Mouse (Mus musculus) cerebral cortex, adult 2 months (tissue): ENCODE results near the gene AU040320.

Experiments used
- WGBS: fragments of 180-500 bp; shearing (Covaris S2); methylation state at CpG from one replicate; pipeline ENCODE4 v1.1.7; 2018; 5-methylcytosine and 5-hydroxymethylcytosine counted together

The AU040320 gene

GRCm38 (mm10) chr4:126750046-126750683 is 3.2 kb upstream of the AU040320 start:
- 19% methylated on average over 26 of the region's 26 CpGs for WGBS

GRCm38 (mm10) chr4:126750863-126751555 is 2.3 kb upstream of the AU040320 start:
- WGBS = 50% methylated on average over 8 of the region's 8 CpGs

- 39% methylated on average over 10 of the region's 10 CpGs for WGBS
Measured at GRCm38 (mm10) chr4:126751556-126752023, 1.8 kb upstream of the AU040320 start.

- WGBS = 3% methylated on average over 13 of the region's 13 CpGs
Measured at GRCm38 (mm10) chr4:126752024-126752607, 1.2 kb upstream of the AU040320 start.

GRCm38 (mm10) chr4:126752608-126753141 is 669 bp upstream of the AU040320 start:
- WGBS = under 1% methylated on average over 23 of the region's 23 CpGs

- WGBS = 1% methylated on average over 12 of the region's 12 CpGs
Measured at GRCm38 (mm10) chr4:126754231-126754611, 877 bp downstream of the AU040320 start.

- 32% methylated on average over 12 of the region's 12 CpGs for WGBS
Measured at GRCm38 (mm10) chr4:126754736-126755374, 1.5 kb downstream of the AU040320 start.

- 34% methylated on average over 4 of the region's 4 CpGs for WGBS
Measured at GRCm38 (mm10) chr4:126756766-126757165, 3.4 kb downstream of the AU040320 start.

GRCm38 (mm10) chr4:126758299-126758698 is 5.0 kb downstream of the AU040320 start:
- 67% methylated on average over 5 of the region's 5 CpGs for WGBS

GRCm38 (mm10) chr4:126759435-126759834 is 6.1 kb downstream of the AU040320 start:
- WGBS = 90% methylated on average over 2 of the region's 2 CpGs

- WGBS = 79% methylated on average over 11 of the region's 11 CpGs
Measured at GRCm38 (mm10) chr4:126762586-126763359, 9.4 kb downstream of the AU040320 start.

GRCm38 (mm10) chr4:126763483-126763882 is 10.1 kb downstream of the AU040320 start:
- WGBS = 86% methylated on average over 2 of the region's 2 CpGs

GRCm38 (mm10) chr4:126769800-126770563 is 16.6 kb downstream of the AU040320 start:
- 84% methylated on average over 9 of the region's 9 CpGs for WGBS

GRCm38 (mm10) chr4:126770831-126771230 is 17.5 kb downstream of the AU040320 start:
- WGBS = 87% methylated on average over 4 of the region's 4 CpGs

- 92% methylated on average over 6 of the region's 6 CpGs for WGBS
Measured at GRCm38 (mm10) chr4:126773871-126774270, 20.5 kb downstream of the AU040320 start.

GRCm38 (mm10) chr4:126775182-126775581 is 21.8 kb downstream of the AU040320 start:
- WGBS = 76% methylated on average over 1 of the region's 1 CpGs

- 13% methylated on average over 8 of the region's 8 CpGs for WGBS
Measured at GRCm38 (mm10) chr4:126779148-126779581, 25.8 kb downstream of the AU040320 start.

GRCm38 (mm10) chr4:126779826-126780775 is 26.8 kb downstream of the AU040320 start:
- WGBS = 39% methylated on average over 12 of the region's 12 CpGs

GRCm38 (mm10) chr4:126781871-126782270 is 28.5 kb downstream of the AU040320 start:
- 46% methylated on average over 3 of the region's 3 CpGs for WGBS
